Mouse (Mus musculus) heart, adult 2 months (tissue): ENCODE measurements around the gene Specc1.

Experiments used
- EP300 ChIP-seq: fragments of 200-500 bp; IDR thresholded peaks from 2 replicates; pipeline ENCODE4 v1.6.1; 2011; ENCODE audit warnings: low read depth, low read length, control low read depth; ENCODE audit not compliant: insufficient read depth
- POLR2A ChIP-seq: fragments of 200-500 bp; IDR thresholded peaks from 2 replicates; pipeline ENCODE4 v1.6.1; 2011; ENCODE audit warnings: mild to moderate bottlenecking, low read depth, low read length, control low read depth; ENCODE audit not compliant: insufficient read depth

DNA sequence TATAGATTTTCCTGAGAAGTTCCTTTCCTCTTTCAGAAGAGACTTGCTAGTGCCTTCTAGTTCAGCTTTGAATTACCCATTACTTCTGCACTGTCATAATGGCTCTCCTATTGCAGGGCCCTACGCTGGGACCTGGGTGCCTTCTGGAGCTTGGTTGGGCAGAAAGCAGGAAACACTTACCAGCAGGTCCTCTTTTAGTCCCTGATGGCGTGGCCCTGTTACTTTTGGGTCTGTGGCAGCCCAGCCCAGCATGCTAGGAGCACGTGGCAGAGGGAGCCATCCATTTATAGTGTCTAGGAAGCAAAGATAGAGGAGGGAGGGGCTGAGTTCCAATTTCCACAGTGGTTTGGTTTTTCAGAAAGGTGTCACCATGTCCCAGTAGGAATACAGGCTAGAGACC, 63.3 kb downstream of the Specc1 start:
- TF ChIP-seq EP300 (no peak), POLR2A (no peak)
